Mouse (Mus musculus): ENCODE results near the gene Klhl3. TPM values are rescaled to one million over a fixed set of nuclear protein-coding genes. Genes with fewer than 3 reads are reported as not detected.
A peak's percentile ranks its signal among the peaks of the same experiment; 100 is the strongest.

The Klhl3 gene
- polyA plus RNA-seq, 1 experiment from 2014 or later, result 15.0 TPM

- Histone ChIP-seq H3K36me3 (ENCODE audit: control insufficient read depth, insufficient read depth, low read length) (peaks cover 5% of the 10 kb centered on the region; the same call in 1 of the 2 replicates), H3K9me3 (replicated peaks; ENCODE audit: control insufficient read depth, low read length, poor library complexity, severe bottlenecking) (no peaks in the 10 kb centered on the region), H3K27ac (ENCODE audit: low read length) (no peak overlapping the region), H3K4me2 (ENCODE audit: low read length) (no peak overlapping the region), H3K4me3 (ENCODE audit: low read depth, low read length) (no peak overlapping the region), H3K4me1 (ENCODE audit: control insufficient read depth, insufficient read depth, low read length) (no peaks in the 10 kb centered on the region), H3K27me3 (ENCODE audit: control insufficient read depth, insufficient read depth, low read depth, low read length) (no peaks in the 10 kb centered on the region), H3K9ac (ENCODE audit: low read depth, low read length) (no peak overlapping the region)
- no peak for ATAC-seq
- WGBS, result 91% methylated on average over 6 of the region's 6 CpGs
Measured at GRCm38 (mm10) chr13:58034507-58034906, 78.9 kb downstream of the Klhl3 start.

- H3K4me3 ChIP-seq (ENCODE audit: low read depth, low read length), result no peak overlapping the region
- no peaks in the 10 kb centered on the region for H3K27me3 ChIP-seq (ENCODE audit: control insufficient read depth, insufficient read depth, low read depth, low read length)
- no peak for ATAC-seq
- no peak overlapping the region for H3K9ac ChIP-seq (ENCODE audit: low read depth, low read length)
- WGBS, result 49% methylated on average over 6 of the region's 6 CpGs
- H3K27ac ChIP-seq (ENCODE audit: low read length), result no peak overlapping the region
- H3K4me2 ChIP-seq (ENCODE audit: low read length), result no peak overlapping the region
- H3K36me3 ChIP-seq (ENCODE audit: control insufficient read depth, insufficient read depth, low read length), result peaks cover 5% of the 10 kb centered on the region; the same call in 1 of the 2 replicates
- no peaks in the 10 kb centered on the region for H3K9me3 ChIP-seq (replicated peaks; ENCODE audit: control insufficient read depth, low read length, poor library complexity, severe bottlenecking)
- no peaks in the 10 kb centered on the region for H3K4me1 ChIP-seq (ENCODE audit: control insufficient read depth, insufficient read depth, low read length)
Measured at GRCm38 (mm10) chr13:58031755-58032154, 81.6 kb downstream of the Klhl3 start.

GRCm38 (mm10) chr13:58027115-58027514 is 86.3 kb downstream of the Klhl3 start:
- no peak overlapping the region for H3K9ac ChIP-seq (ENCODE audit: low read depth, low read length)
- ATAC-seq, result no peak
- peaks cover 2% of the 10 kb centered on the region; the same call in 1 of the 2 replicates for H3K36me3 ChIP-seq (ENCODE audit: control insufficient read depth, insufficient read depth, low read length)
- H3K27ac ChIP-seq (ENCODE audit: low read length), result no peak overlapping the region
- 72% methylated on average over 8 of the region's 8 CpGs for WGBS
- H3K27me3 ChIP-seq (ENCODE audit: control insufficient read depth, insufficient read depth, low read depth, low read length), result no peaks in the 10 kb centered on the region
- H3K4me2 ChIP-seq (ENCODE audit: low read length), result no peak overlapping the region
- H3K9me3 ChIP-seq (replicated peaks; ENCODE audit: control insufficient read depth, low read length, poor library complexity, severe bottlenecking), result no peaks in the 10 kb centered on the region
- peaks cover 8% of the 10 kb centered on the region for H3K4me1 ChIP-seq (ENCODE audit: control insufficient read depth, insufficient read depth, low read length)
- no peak overlapping the region for H3K4me3 ChIP-seq (ENCODE audit: low read depth, low read length)

GRCm38 (mm10) chr13:58025701-58026414 is 87.5 kb downstream of the Klhl3 start:
- no peak overlapping the region for H3K4me2 ChIP-seq (ENCODE audit: low read length)
- no peak overlapping the region for H3K9ac ChIP-seq (ENCODE audit: low read depth, low read length)
- H3K4me1 ChIP-seq (ENCODE audit: control insufficient read depth, insufficient read depth, low read length), result peaks cover 8% of the 10 kb centered on the region
- H3K9me3 ChIP-seq (replicated peaks; ENCODE audit: control insufficient read depth, low read length, poor library complexity, severe bottlenecking), result no peaks in the 10 kb centered on the region
- H3K27me3 ChIP-seq (ENCODE audit: control insufficient read depth, insufficient read depth, low read depth, low read length), result no peaks in the 10 kb centered on the region
- no peak overlapping the region for H3K4me3 ChIP-seq (ENCODE audit: low read depth, low read length)
- 95% methylated on average over 16 of the region's 16 CpGs for WGBS
- H3K36me3 ChIP-seq (ENCODE audit: control insufficient read depth, insufficient read depth, low read length), result peaks cover 2% of the 10 kb centered on the region; the same call in 1 of the 2 replicates
- H3K27ac ChIP-seq (ENCODE audit: low read length), result peak overlapping the region; percentile 10; the same call in 1 of the 2 replicates
- ATAC-seq, result no peak

DNA sequence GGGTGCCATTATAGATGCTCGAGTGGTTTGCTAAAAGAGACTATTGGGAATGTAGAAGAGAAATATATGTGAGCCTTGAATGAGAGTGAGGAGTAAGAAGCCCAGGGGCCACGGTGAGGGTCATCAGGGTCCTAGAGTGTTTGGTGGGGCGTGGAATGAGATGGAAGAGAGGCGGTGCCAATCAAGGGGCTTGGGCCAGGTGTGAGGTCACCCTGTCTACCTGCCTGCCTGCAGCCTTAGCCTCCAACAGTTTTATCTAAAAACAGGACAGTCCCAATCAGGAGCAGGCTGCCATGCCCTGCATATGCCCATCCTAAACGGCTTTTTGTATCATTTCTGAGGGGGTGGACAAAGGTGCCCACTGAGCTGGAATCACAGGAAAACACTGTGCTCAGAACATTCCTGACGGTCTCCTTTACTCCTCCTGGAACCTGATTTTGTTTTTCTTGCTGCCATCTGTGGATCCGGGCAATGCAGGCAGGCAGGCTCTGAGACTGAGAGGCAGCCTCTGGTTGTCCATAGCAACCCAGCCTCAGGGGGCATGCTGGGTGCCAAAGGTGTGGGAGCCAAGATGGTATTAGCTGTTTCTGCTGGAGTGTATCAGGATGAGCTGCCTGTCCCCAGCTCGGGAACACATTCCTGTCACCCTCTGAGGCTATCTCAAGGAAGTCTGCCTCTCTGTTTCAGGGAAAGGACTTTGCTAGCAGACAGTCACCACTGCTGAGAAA is 89.5 kb downstream of the Klhl3 start:
- 0 out of 2 replicates have a peak overlapping the region, but pooled peaks have one; percentile 15 for H3K9ac ChIP-seq (ENCODE audit: low read depth, low read length)

DNA sequence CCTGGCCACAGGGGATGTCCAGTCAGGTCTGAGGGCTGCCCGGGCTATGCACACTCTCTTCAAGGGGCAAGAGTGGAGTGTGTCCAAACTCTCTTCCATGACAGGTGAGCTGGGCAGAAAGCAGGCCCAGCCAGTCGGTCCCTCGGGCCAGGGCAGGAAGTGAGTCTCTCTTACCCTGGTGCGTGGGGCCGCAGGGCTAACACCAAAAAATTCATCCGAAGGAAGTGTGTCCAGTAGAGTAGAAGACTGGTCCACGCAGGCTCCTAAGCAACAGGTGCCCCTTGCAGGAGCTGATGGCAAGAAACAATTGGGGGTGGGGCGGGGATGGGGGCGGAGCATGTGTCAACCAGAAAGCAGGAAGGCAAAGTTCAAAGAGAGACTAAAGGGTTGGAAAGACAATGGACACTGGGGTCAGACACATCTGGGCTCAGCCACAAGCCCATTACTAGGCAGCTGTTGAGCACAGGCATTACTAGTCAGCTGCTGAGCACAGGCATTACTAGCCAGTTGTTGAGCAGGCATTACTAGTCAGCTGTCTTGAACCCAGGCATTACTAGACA is 90.3 kb downstream of the Klhl3 start:
- 82% methylated on average over 9 of the region's 9 CpGs for WGBS
- Histone ChIP-seq H3K4me2 (ENCODE audit: low read length) (no peak overlapping the region), H3K9ac (ENCODE audit: low read depth, low read length) (no peak overlapping the region), H3K27ac (ENCODE audit: low read length) (no peak overlapping the region), H3K9me3 (replicated peaks; ENCODE audit: control insufficient read depth, low read length, poor library complexity, severe bottlenecking) (no peaks in the 10 kb centered on the region), H3K4me3 (ENCODE audit: low read depth, low read length) (no peak overlapping the region), H3K36me3 (ENCODE audit: control insufficient read depth, insufficient read depth, low read length) (peaks cover 7% of the 10 kb centered on the region), H3K27me3 (ENCODE audit: control insufficient read depth, insufficient read depth, low read depth, low read length) (no peaks in the 10 kb centered on the region), H3K4me1 (ENCODE audit: control insufficient read depth, insufficient read depth, low read length) (peaks cover 8% of the 10 kb centered on the region)
- ATAC-seq, result no peak

More for the DNA sequence above, 89.5 kb downstream of the Klhl3 start:
- Histone ChIP-seq H3K36me3 (ENCODE audit: control insufficient read depth, insufficient read depth, low read length) (no peaks in the 10 kb centered on the region), H3K4me2 (ENCODE audit: low read length) (no peak overlapping the region), H3K9me3 (replicated peaks; ENCODE audit: control insufficient read depth, low read length, poor library complexity, severe bottlenecking) (no peaks in the 10 kb centered on the region), H3K4me3 (ENCODE audit: low read depth, low read length) (no peak overlapping the region), H3K4me1 (ENCODE audit: control insufficient read depth, insufficient read depth, low read length) (peaks cover 8% of the 10 kb centered on the region), H3K27me3 (ENCODE audit: control insufficient read depth, insufficient read depth, low read depth, low read length) (no peaks in the 10 kb centered on the region), H3K27ac (ENCODE audit: low read length) (peak overlapping the region; percentile 58)
- peak; percentile 85 for ATAC-seq
- 59% methylated on average over 8 of the region's 8 CpGs for WGBS

- WGBS, result 84% methylated on average over 10 of the region's 10 CpGs
- peaks cover 10% of the 10 kb centered on the region for H3K36me3 ChIP-seq (ENCODE audit: control insufficient read depth, insufficient read depth, low read length)
- no peaks in the 10 kb centered on the region for H3K9me3 ChIP-seq (replicated peaks; ENCODE audit: control insufficient read depth, low read length, poor library complexity, severe bottlenecking)
- H3K9ac ChIP-seq (ENCODE audit: low read depth, low read length), result no peak overlapping the region
- H3K4me1 ChIP-seq (ENCODE audit: control insufficient read depth, insufficient read depth, low read length), result peaks cover 8% of the 10 kb centered on the region
- H3K4me3 ChIP-seq (ENCODE audit: low read depth, low read length), result no peak overlapping the region
- ATAC-seq, result no peak
- no peak overlapping the region for H3K27ac ChIP-seq (ENCODE audit: low read length)
- no peak overlapping the region for H3K4me2 ChIP-seq (ENCODE audit: low read length)
- no peaks in the 10 kb centered on the region for H3K27me3 ChIP-seq (ENCODE audit: control insufficient read depth, insufficient read depth, low read depth, low read length)
Measured at GRCm38 (mm10) chr13:58020428-58020827, 93.0 kb downstream of the Klhl3 start.

- H3K36me3 ChIP-seq (ENCODE audit: control insufficient read depth, insufficient read depth, low read length), result peaks cover 10% of the 10 kb centered on the region
- ATAC-seq, result no peak
- WGBS, result 80% methylated on average over 6 of the region's 6 CpGs
- no peaks in the 10 kb centered on the region for H3K4me1 ChIP-seq (ENCODE audit: control insufficient read depth, insufficient read depth, low read length)
- H3K9me3 ChIP-seq (replicated peaks; ENCODE audit: control insufficient read depth, low read length, poor library complexity, severe bottlenecking), result no peaks in the 10 kb centered on the region
- no peak overlapping the region for H3K4me2 ChIP-seq (ENCODE audit: low read length)
- no peak overlapping the region for H3K27ac ChIP-seq (ENCODE audit: low read length)
- H3K9ac ChIP-seq (ENCODE audit: low read depth, low read length), result no peak overlapping the region
- no peaks in the 10 kb centered on the region for H3K27me3 ChIP-seq (ENCODE audit: control insufficient read depth, insufficient read depth, low read depth, low read length)
- no peak overlapping the region for H3K4me3 ChIP-seq (ENCODE audit: low read depth, low read length)
Measured at GRCm38 (mm10) chr13:58017298-58017697, 96.1 kb downstream of the Klhl3 start.

Measured in midbrain, embryonic 16.5 days (tissue).